ENCODE assay signal across 8 mouse cellular contexts in the genomic region with DNA sequence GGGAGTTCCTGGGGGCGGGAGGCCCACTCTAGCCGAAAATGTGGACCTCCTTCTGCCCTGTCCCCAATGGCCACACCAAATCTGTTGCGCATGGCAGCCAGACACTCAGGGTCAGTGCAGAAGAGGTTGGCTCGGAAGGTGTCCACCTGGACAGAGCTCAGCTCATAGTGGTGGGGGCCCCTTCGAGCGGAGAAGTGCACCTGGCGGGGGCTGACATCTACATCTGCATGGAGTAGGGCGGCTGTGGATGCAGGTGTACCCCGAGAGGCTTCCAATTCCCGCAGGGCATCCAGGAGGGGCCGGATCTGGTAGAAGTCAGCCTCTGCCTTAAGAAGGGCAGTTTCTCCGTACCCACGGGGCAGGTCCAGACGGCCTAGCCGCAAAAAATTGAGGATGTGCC. TPM values are rescaled to one million over a fixed set of nuclear protein-coding genes. Genes with fewer than 3 reads are reported as not detected.
DNase-seq lines count a peak whose midpoint lies in the region; ATAC-seq and TF ChIP-seq lines count a peak whose summit lies in the region.

No protein-coding gene starts in this region.

- WGBS in heart, embryonic 12.5 days, result 53% methylated on average over 15 of the region's 15 CpGs
- WGBS in heart, postnatal 0 days, result 58% methylated on average over 15 of the region's 15 CpGs
- 69% methylated on average over 15 of the region's 15 CpGs for WGBS in liver, embryonic 16.5 days (ENCODE audit: insufficient replicate concordance)

- H3K4me3 ChIP-seq in heart, embryonic 12.5 days, result peak overlapping the region; percentile 58
- peak overlapping the region; percentile 8 for H3K4me3 ChIP-seq in ES-Bruce4 (ENCODE audit: low read depth, low read length)
- H3K4me3 ChIP-seq in heart, postnatal 0 days (ENCODE audit: low read depth, low read length), result peak overlapping the region; percentile 58
- peak overlapping the region; percentile 67 for H3K4me3 ChIP-seq in liver, embryonic 16.5 days (ENCODE audit: low read depth, low read length)

- H3K4me1 ChIP-seq in heart, embryonic 12.5 days (replicated peaks), result peaks cover 58% of the 10 kb centered on the region
- peaks cover 1% of the 10 kb centered on the region for H3K4me1 ChIP-seq in ES-Bruce4 (ENCODE audit: control insufficient read depth, insufficient read depth, low read length)
- peaks cover 8% of the 10 kb centered on the region; the same call in 1 of the 2 replicates for H3K4me1 ChIP-seq in heart, postnatal 0 days (ENCODE audit: control insufficient read depth, insufficient read depth)
- H3K4me1 ChIP-seq in liver, embryonic 16.5 days (ENCODE audit: control insufficient read depth, low read depth, low read length), result peaks cover 72% of the 10 kb centered on the region

- no peak for TF ChIP-seq EP300 in ES-Bruce4 (IDR thresholded peaks at IDR 0.05; ENCODE audit: insufficient read depth, low read depth, low read length)
- no peak for TF ChIP-seq EP300 in heart, postnatal 0 days (IDR thresholded peaks at IDR 0.05; ENCODE audit: low read depth)

- H3K36me3 ChIP-seq in heart, embryonic 12.5 days, result no peaks in the 10 kb centered on the region
- H3K36me3 ChIP-seq in ES-Bruce4 (ENCODE audit: control insufficient read depth, insufficient read depth, low read length, poor library complexity, severe bottlenecking), result no peaks in the 10 kb centered on the region
- H3K36me3 ChIP-seq in heart, postnatal 0 days (replicated peaks; ENCODE audit: control insufficient read depth, insufficient read depth, low read length), result no peaks in the 10 kb centered on the region
- no peaks in the 10 kb centered on the region for H3K36me3 ChIP-seq in liver, embryonic 16.5 days (ENCODE audit: control insufficient read depth, insufficient read depth)

- no peak for ATAC-seq in heart, embryonic 12.5 days (ENCODE audit: insufficient number of reproducible peaks, low FRiP score)
- no peak for ATAC-seq in heart, postnatal 0 days (ENCODE audit: insufficient read depth, low read depth)
- ATAC-seq in liver, embryonic 16.5 days (ENCODE audit: low read depth), result no peak
- no peak for ATAC-seq in granulocyte monocyte progenitor cell, adult 5-6 weeks (replicated peaks; ENCODE audit: poor library complexity, severe bottlenecking)

- no peak overlapping the region for H3K27ac ChIP-seq in heart, embryonic 12.5 days (ENCODE audit: poor library complexity, severe bottlenecking)
- no peak overlapping the region for H3K27ac ChIP-seq in ES-Bruce4 (ENCODE audit: insufficient read depth, low read length)
- no peak overlapping the region for H3K27ac ChIP-seq in heart, postnatal 0 days (ENCODE audit: low read depth)
- peak overlapping the region; percentile 77 for H3K27ac ChIP-seq in liver, embryonic 16.5 days (ENCODE audit: low read length)

- peak overlapping the region; percentile 85 for H3K4me2 ChIP-seq in heart, embryonic 12.5 days
- H3K4me2 ChIP-seq in heart, postnatal 0 days (ENCODE audit: low read depth, low read length), result peak overlapping the region; percentile 81
- peak overlapping the region; percentile 93 for H3K4me2 ChIP-seq in liver, embryonic 16.5 days (ENCODE audit: low read depth, low read length)

- no peak for TF ChIP-seq POLR2A in ES-Bruce4 (IDR thresholded peaks at IDR 0.05; ENCODE audit: insufficient read depth, low read length)

- no peak for DNase-seq in heart, adult 8-10 months (ENCODE audit: low spot score)
- no peak for DNase-seq in heart, postnatal 0 days (ENCODE audit: low spot score)
- no peak for DNase-seq in spleen, postnatal 14 days (ENCODE audit: low spot score in 2 of 2)
- DNase-seq in layer of hippocampus, adult 11-12 months (ENCODE audit: low spot score), result no peak

- no peak for TF ChIP-seq CTCF in ES-Bruce4 (IDR thresholded peaks at IDR 0.05; ENCODE audit: low read depth, low read length)
- no peak for TF ChIP-seq CTCF in heart, postnatal 0 days (IDR thresholded peaks at IDR 0.05; ENCODE audit: low read depth)

- H3K9ac ChIP-seq in heart, embryonic 12.5 days, result peak overlapping the region; percentile 75
- peak overlapping the region; percentile 49 for H3K9ac ChIP-seq in ES-Bruce4 (ENCODE audit: low read depth, poor library complexity, severe bottlenecking)
- H3K9ac ChIP-seq in heart, postnatal 0 days (replicated peaks; ENCODE audit: low read depth, low read length), result peak overlapping the region; percentile 59; the same call in 1 of the 2 replicates
- peak overlapping the region; percentile 72; the same call in 1 of the 2 replicates for H3K9ac ChIP-seq in liver, embryonic 16.5 days (ENCODE audit: low read depth, low read length)

- H3K9me3 ChIP-seq in heart, embryonic 12.5 days (replicated peaks), result no peaks in the 10 kb centered on the region
- no peaks in the 10 kb centered on the region for H3K9me3 ChIP-seq in ES-Bruce4 (replicated peaks; ENCODE audit: control insufficient read depth, insufficient read depth, low read length, poor library complexity, severe bottlenecking)
- no peaks in the 10 kb centered on the region for H3K9me3 ChIP-seq in heart, postnatal 0 days (replicated peaks; ENCODE audit: control insufficient read depth, low read length)
- H3K9me3 ChIP-seq in liver, embryonic 16.5 days (replicated peaks; ENCODE audit: control insufficient read depth, low read length), result no peaks in the 10 kb centered on the region

- H3K27me3 ChIP-seq in heart, embryonic 12.5 days (replicated peaks), result no peaks in the 10 kb centered on the region
- H3K27me3 ChIP-seq in ES-Bruce4 (ENCODE audit: control insufficient read depth, insufficient read depth, low read length, poor library complexity, severe bottlenecking), result no peaks in the 10 kb centered on the region
- no peaks in the 10 kb centered on the region for H3K27me3 ChIP-seq in heart, postnatal 0 days (ENCODE audit: control insufficient read depth, insufficient read depth, low read length)
- no peaks in the 10 kb centered on the region for H3K27me3 ChIP-seq in liver, embryonic 16.5 days (ENCODE audit: control insufficient read depth, insufficient read depth, low read depth, low read length)

RNA-seq across cellular contexts. Expression of gene Kctd11, which starts 1.5 kb away (rescaled TPM):
- polyA plus RNA-seq in heart, embryonic 12.5 days (2016; fragmentation: Nextera tagmentation; extraction: Ambion mirVana), result 4.1 and 4.5 TPM in 2 replicates
- total RNA-seq in heart, adult 8-10 months (2022), result 1 to 10 TPM; 2.0 to 2.6 (median 2.4) TPM
- polyA plus RNA-seq in ES-Bruce4 (2011; ENCODE audit: insufficient read depth, insufficient read length, low read depth, missing spikeins), result 5.2 and 6.3 TPM in 2 replicates
- total RNA-seq in heart, postnatal 0 days (2014; rRNA removed; ENCODE audit: low replicate concordance), result 2.3 and 9.4 TPM in 2 replicates
- 1.9 and 2.3 TPM in 2 replicates for polyA plus RNA-seq in heart, postnatal 0 days (2015; fragmentation: Nextera tagmentation; extraction: Ambion mirVana)
- polyA plus RNA-seq in liver, embryonic 16.5 days (2015; fragmentation: Nextera tagmentation; extraction: Ambion mirVana), result 1.3 and 1.4 TPM in 2 replicates
- total RNA-seq in granulocyte monocyte progenitor cell, adult 5-6 weeks (2014; fragmentation: Nextera tagmentation), result 0.41 and 4.2 TPM in 2 replicates
- 1.1 and 2.6 TPM in 2 replicates for total RNA-seq in granulocyte monocyte progenitor cell, adult 5-6 weeks (2017)

RNA-seq across cellular contexts. Expression of gene Tmem95, which starts 1.9 kb away (rescaled TPM):
- polyA plus RNA-seq in heart, embryonic 12.5 days (2016; fragmentation: Nextera tagmentation; extraction: Ambion mirVana), result not detected in 2 replicates
- total RNA-seq in heart, adult 8-10 months (2022), result not detected
- polyA plus RNA-seq in ES-Bruce4 (2011; ENCODE audit: insufficient read depth, insufficient read length, low read depth, missing spikeins), result not detected in 2 replicates
- not detected in 2 replicates for total RNA-seq in heart, postnatal 0 days (2014; rRNA removed; ENCODE audit: low replicate concordance)
- polyA plus RNA-seq in heart, postnatal 0 days (2015; fragmentation: Nextera tagmentation; extraction: Ambion mirVana), result not detected in 2 replicates
- not detected in 2 replicates for polyA plus RNA-seq in liver, embryonic 16.5 days (2015; fragmentation: Nextera tagmentation; extraction: Ambion mirVana)
- not detected in 2 replicates for total RNA-seq in granulocyte monocyte progenitor cell, adult 5-6 weeks (2014; fragmentation: Nextera tagmentation)
- not detected in 2 replicates for total RNA-seq in granulocyte monocyte progenitor cell, adult 5-6 weeks (2017)

RNA-seq across cellular contexts. Expression of gene Acap1, which starts 15.6 kb away (rescaled TPM):
- polyA plus RNA-seq in heart, embryonic 12.5 days (2016; fragmentation: Nextera tagmentation; extraction: Ambion mirVana), result 10.3 and 11.2 TPM in 2 replicates
- 1 to 10 TPM in 2 of 4 experiments, under 1 TPM in 2; 0.16 to 1.1 (median 0.83) TPM for total RNA-seq in heart, adult 8-10 months (2022)
- 1.5 and 2.3 TPM in 2 replicates for polyA plus RNA-seq in ES-Bruce4 (2011; ENCODE audit: insufficient read depth, insufficient read length, low read depth, missing spikeins)
- 2.5 and 9.7 TPM in 2 replicates for total RNA-seq in heart, postnatal 0 days (2014; rRNA removed; ENCODE audit: low replicate concordance)
- polyA plus RNA-seq in heart, postnatal 0 days (2015; fragmentation: Nextera tagmentation; extraction: Ambion mirVana), result 2.5 TPM in 2 replicates
- polyA plus RNA-seq in liver, embryonic 16.5 days (2015; fragmentation: Nextera tagmentation; extraction: Ambion mirVana), result 6.5 and 6.8 TPM in 2 replicates
- 52.4 and 65.1 TPM in 2 replicates for total RNA-seq in granulocyte monocyte progenitor cell, adult 5-6 weeks (2014; fragmentation: Nextera tagmentation)
- 47.0 and 50.7 TPM in 2 replicates for total RNA-seq in granulocyte monocyte progenitor cell, adult 5-6 weeks (2017)

RNA-seq across cellular contexts. Expression of gene 2810408A11Rik, which starts 21.1 kb away (rescaled TPM):
- polyA plus RNA-seq in heart, embryonic 12.5 days (2016; fragmentation: Nextera tagmentation; extraction: Ambion mirVana), result 4.7 and 5.2 TPM in 2 replicates
- under 1 TPM; 0.43 to 0.81 (median 0.60) TPM for total RNA-seq in heart, adult 8-10 months (2022)
- 11.6 and 13.1 TPM in 2 replicates for polyA plus RNA-seq in ES-Bruce4 (2011; ENCODE audit: insufficient read depth, insufficient read length, low read depth, missing spikeins)
- total RNA-seq in heart, postnatal 0 days (2014; rRNA removed; ENCODE audit: low replicate concordance), result 1.8 and 6.3 TPM in 2 replicates
- polyA plus RNA-seq in heart, postnatal 0 days (2015; fragmentation: Nextera tagmentation; extraction: Ambion mirVana), result 2.8 and 3.9 TPM in 2 replicates
- 0.46 and 0.76 TPM in 2 replicates for polyA plus RNA-seq in liver, embryonic 16.5 days (2015; fragmentation: Nextera tagmentation; extraction: Ambion mirVana)
- total RNA-seq in granulocyte monocyte progenitor cell, adult 5-6 weeks (2014; fragmentation: Nextera tagmentation), result 1.3 and 3.5 TPM in 2 replicates
- total RNA-seq in granulocyte monocyte progenitor cell, adult 5-6 weeks (2017), result 3.6 and 6.4 TPM in 2 replicates

RNA-seq across cellular contexts. Expression of gene Neurl4, which starts 21.2 kb away (rescaled TPM):
- polyA plus RNA-seq in heart, embryonic 12.5 days (2016; fragmentation: Nextera tagmentation; extraction: Ambion mirVana), result 7.6 and 9.2 TPM in 2 replicates
- 10 to 100 TPM; 38.0 to 50.9 (median 43.4) TPM for total RNA-seq in heart, adult 8-10 months (2022)
- polyA plus RNA-seq in ES-Bruce4 (2011; ENCODE audit: insufficient read depth, insufficient read length, low read depth, missing spikeins), result 27.9 and 32.4 TPM in 2 replicates
- total RNA-seq in heart, postnatal 0 days (2014; rRNA removed; ENCODE audit: low replicate concordance), result 39.2 and 59.5 TPM in 2 replicates
- 3.6 and 4.5 TPM in 2 replicates for polyA plus RNA-seq in heart, postnatal 0 days (2015; fragmentation: Nextera tagmentation; extraction: Ambion mirVana)
- 2.2 and 2.6 TPM in 2 replicates for polyA plus RNA-seq in liver, embryonic 16.5 days (2015; fragmentation: Nextera tagmentation; extraction: Ambion mirVana)
- total RNA-seq in granulocyte monocyte progenitor cell, adult 5-6 weeks (2014; fragmentation: Nextera tagmentation), result 32.0 and 38.9 TPM in 2 replicates
- total RNA-seq in granulocyte monocyte progenitor cell, adult 5-6 weeks (2017), result 20.7 and 27.5 TPM in 2 replicates

Comparison
In these comparisons a context has a peak if more than half of its experiments do, and no peak if none do; other contexts are left out.
1. H3K4me3 ChIP-seq: peak in every context shown above with its lines; median percentile 67 in liver, embryonic 16.5 days; 58 in heart, embryonic 12.5 days; 58 in heart, postnatal 0 days; 8 in ES-Bruce4.